Mouse (Mus musculus) hindbrain, embryonic 14.5 days (tissue): ENCODE data around the gene Fam131a. TPM values are rescaled to one million over a fixed set of nuclear protein-coding genes. Genes with fewer than 3 reads are reported as not detected.

Source experiments
- ATAC-seq: fragments of 200-750 bp; cut with Nextera tagmentation; 2 replicates; pipeline ENCODE4 v1.8.0; 2017; ENCODE audit warnings: moderate number of reproducible peaks, mild to moderate bottlenecking, moderate TSS enrichment, moderate library complexity; ENCODE audit not compliant: low FRiP score
- DNase-seq: peaks from one replicate; pipeline ENCODE4 v3.0.0-alpha.2; 2015; ENCODE audit warnings: low spot score
- H3K27ac ChIP-seq: fragments of 300-500 bp; sonication (generic); 2 replicates; pipeline ENCODE4 v1.5.1; 2014; ENCODE audit warnings: mild to moderate bottlenecking, moderate library complexity
- H3K27me3 ChIP-seq: fragments of 300-500 bp; sonication (generic); 2 replicates; pipeline ENCODE4 v1.6.1; 2014; ENCODE audit warnings: mild to moderate bottlenecking, low read length, mixed read lengths; ENCODE audit not compliant: control insufficient read depth, insufficient read depth
- H3K36me3 ChIP-seq: fragments of 300-500 bp; sonication (generic); replicated peaks from 2 replicates; pipeline ENCODE4 v1.6.1; 2014; ENCODE audit not compliant: control insufficient read depth, insufficient read depth
- H3K4me1 ChIP-seq: fragments of 300-500 bp; sonication (generic); replicated peaks from 2 replicates; pipeline ENCODE4 v1.6.1; 2014; ENCODE audit warnings: antibody characterized with exemption, low read length, mixed read lengths; ENCODE audit not compliant: control insufficient read depth, insufficient read depth
- H3K4me2 ChIP-seq: fragments of 300-500 bp; sonication (generic); replicated peaks from 2 replicates; pipeline ENCODE4 v1.6.1; 2014; ENCODE audit warnings: mild to moderate bottlenecking, moderate library complexity
- H3K4me3 ChIP-seq: fragments of 300-500 bp; sonication (generic); replicated peaks from 2 replicates; pipeline ENCODE4 v1.5.1; 2014; ENCODE audit warnings: mild to moderate bottlenecking, low read length
- H3K9ac ChIP-seq: fragments of 300-500 bp; sonication (generic); 2 replicates; pipeline ENCODE4 v1.6.1; 2014
- H3K9me3 ChIP-seq: fragments of 300-500 bp; sonication (generic); 2 replicates; pipeline ENCODE4 v1.6.1; 2016; ENCODE audit warnings: low read length; ENCODE audit not compliant: control insufficient read depth
- WGBS: fragments of 180-500 bp; shearing (Covaris S2); extraction: QIAGEN DNeasy Blood & Tissue Kit; methylation state at CpG from one replicate; pipeline ENCODE4 v1.1.7; 2014; 5-methylcytosine and 5-hydroxymethylcytosine counted together
- polyA plus RNA-seq: library from polyadenylated mRNA; unstranded; fragments of >200 nt; fragmentation: Nextera tagmentation; extraction: Ambion mirVana; gene quantifications from 2 replicates; pipeline ENCODE4 v1.2.1, GENCODE M21; 2014

Fam131a gene
- polyA plus RNA-seq, 1 experiment from 2014 or later = 41.8 TPM

DNA sequence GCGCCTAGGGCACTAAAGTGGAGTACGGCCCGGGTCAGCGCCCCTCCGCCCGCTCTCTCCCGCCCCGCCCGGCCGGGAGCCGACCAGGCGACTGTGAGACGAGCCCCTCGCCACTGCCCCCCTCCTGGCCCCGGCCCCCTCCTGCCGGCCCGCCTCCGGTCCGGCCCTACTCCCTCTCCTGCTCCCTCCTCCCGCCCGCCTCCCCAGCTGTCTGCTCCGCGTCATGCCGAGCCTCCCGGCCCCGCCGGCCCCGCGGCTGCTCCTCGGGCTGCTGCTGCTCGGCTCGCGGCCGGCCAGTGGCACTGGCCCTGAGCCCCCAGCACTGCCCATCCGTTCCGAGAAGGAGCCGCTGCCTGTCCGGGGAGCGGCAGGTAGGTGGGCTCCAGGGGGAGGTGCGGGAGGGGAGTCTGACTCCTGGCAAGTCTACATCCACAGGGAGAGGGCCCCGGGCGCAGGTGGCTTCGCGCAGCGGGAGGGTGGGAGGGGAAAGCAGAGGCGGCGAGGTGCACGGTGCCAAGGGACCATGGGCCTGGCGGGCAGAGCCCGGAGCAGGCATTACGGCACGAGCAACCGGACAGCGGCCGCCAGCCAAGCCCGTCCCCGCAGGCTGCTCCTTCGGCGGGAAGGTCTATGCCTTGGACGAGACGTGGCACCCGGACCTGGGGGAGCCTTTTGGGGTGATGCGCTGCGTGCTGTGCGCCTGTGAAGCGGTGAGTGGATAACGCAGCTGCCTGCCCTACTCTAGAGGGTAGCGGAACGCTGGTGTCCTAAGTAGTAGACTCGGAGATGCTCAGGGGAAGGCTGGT, 40.1 kb downstream of the Fam131a start, which contains the start of gene Chrd:
TSS of gene Chrd (plus strand) at position 203 of the 806 bp plus-strand sequence.
- Histone ChIP-seq H3K27me3 (peaks cover 10% of the 10 kb centered on the region), H3K4me1 (peaks cover 16% of the 10 kb centered on the region), H3K36me3 (0 out of 2 replicates have a peak, but pooled peaks cover 13% of the 10 kb centered on the region), H3K9me3 (no peaks in the 10 kb centered on the region), H3K27ac (peak within 1 kb of the TSS; percentile 83), H3K4me2 (peak within 1 kb of the TSS; percentile 87), H3K4me3 (peak within 1 kb of the TSS; percentile 81), H3K9ac (peak within 1 kb of the TSS; percentile 89)
- DNase-seq (peak; percentile 54), ATAC-seq (peak; percentile 81)
- WGBS = under 1% methylated on average over 61 of the region's 70 CpGs

DNA sequence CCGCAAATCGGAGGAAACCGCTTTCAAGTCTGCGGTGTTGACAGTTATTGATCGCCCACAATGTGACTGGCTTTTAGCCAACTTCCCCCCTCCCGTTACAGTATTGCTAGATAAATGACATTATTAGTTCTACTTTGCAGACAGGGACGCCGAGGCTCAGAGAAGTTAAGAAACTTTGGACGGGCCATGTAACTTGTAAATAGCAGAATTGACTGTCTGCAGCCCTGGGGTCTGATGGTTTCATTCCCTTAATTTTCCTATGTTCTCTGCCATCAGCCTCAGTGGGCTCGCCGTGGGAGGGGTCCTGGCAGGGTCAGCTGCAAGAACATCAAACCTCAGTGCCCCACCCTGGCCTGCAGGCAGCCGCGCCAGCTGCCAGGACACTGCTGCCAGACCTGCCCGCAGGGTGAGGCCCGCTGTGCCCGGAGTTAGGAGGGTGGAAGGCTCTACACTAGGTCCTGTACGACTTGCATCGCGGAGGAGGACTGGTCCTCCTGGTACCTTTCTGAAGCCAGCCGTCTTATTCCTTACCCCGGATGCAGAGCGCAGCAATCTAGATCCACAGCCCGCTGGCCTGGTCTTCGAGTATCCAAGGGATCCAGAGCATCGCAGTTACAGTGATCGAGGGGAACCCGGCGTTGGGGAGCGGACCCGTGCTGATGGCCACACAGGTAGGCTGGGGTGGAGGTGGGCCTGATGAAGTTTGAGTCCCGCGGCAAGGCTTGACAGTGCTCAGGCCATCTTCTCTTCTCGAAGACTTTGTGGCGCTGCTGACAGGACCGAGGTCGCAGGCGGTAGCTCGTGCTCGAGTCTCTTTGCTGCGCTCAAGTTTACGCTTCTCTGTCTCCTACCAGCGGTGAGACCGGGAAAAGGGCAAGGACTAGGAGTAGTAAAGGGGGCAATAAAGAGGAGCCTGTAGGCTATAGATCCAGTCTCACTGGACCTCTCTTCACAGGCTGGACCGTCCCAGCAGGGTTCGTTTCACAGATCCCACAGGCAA, 41.0 kb downstream of the Fam131a start, which contains the start of gene Thpo:
TSS of gene Thpo (minus strand) at position 781 of the 1,000 bp plus-strand sequence.
- peak; percentile 59 for DNase-seq
- H3K27me3 ChIP-seq = peaks cover 10% of the 10 kb centered on the region
- peak within 1 kb of the TSS; percentile 87 for H3K4me2 ChIP-seq
- WGBS = 3% methylated on average over 45 of the region's 45 CpGs
- 0 out of 2 replicates have a peak, but pooled peaks cover 13% of the 10 kb centered on the region for H3K36me3 ChIP-seq
- H3K9me3 ChIP-seq = no peaks in the 10 kb centered on the region
- H3K4me3 ChIP-seq = peak within 1 kb of the TSS; percentile 81
- H3K4me1 ChIP-seq = peaks cover 16% of the 10 kb centered on the region
- no peak for ATAC-seq
- H3K27ac ChIP-seq = peak within 1 kb of the TSS; percentile 83
- peak within 1 kb of the TSS; percentile 89 for H3K9ac ChIP-seq

DNA sequence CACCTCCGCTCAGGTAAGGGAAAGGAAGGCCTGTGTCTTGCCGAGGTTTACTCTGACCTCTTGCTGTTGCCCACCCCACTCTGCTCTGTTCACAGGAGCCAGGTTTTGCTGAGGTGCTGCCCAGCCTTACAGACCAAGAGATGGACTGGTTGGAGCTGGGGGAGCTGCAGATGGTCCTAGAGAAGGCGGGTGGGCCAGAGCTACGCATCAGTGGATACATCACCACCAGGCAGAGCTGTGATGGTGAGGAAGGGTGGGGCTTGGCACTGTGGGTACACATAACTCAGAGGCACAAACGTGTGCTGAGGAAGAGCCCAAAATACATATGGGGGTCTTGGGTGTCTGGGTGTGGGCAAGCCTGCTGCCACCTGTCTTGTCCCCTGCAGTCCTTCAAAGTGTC, 42.6 kb downstream of the Fam131a start:
- ATAC-seq (no peak), DNase-seq (no peak)
- no peak overlapping the region for H3K4me2 ChIP-seq
- H3K4me3 ChIP-seq = no peak overlapping the region
- H3K9ac ChIP-seq = no peak overlapping the region
- 0 out of 2 replicates have a peak, but pooled peaks cover 13% of the 10 kb centered on the region for H3K36me3 ChIP-seq
- peaks cover 16% of the 10 kb centered on the region for H3K4me1 ChIP-seq
- no peak overlapping the region for H3K27ac ChIP-seq
- H3K27me3 ChIP-seq = peaks cover 10% of the 10 kb centered on the region
- H3K9me3 ChIP-seq = no peaks in the 10 kb centered on the region
- WGBS = 83% methylated on average over 5 of the region's 5 CpGs

DNA sequence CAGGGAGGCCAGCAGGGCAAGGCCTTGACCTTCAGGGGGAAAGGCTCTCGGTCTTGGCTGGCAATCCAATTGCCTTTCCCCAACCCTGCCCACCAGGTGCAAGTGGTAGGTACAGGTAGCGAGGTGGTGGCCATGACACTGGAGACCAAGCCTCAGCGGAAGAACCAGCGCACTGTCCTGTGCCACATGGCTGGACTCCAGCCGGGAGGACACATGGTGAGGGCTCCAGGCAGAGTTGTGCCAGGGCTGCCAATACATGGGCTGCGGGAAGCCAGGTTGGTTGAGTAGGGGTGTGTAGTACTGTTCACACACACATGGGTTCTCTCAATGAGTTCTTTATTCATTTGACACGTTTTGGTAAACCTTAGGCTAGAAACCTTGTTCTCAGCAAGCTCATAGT, 43.1 kb downstream of the Fam131a start:
- no peak overlapping the region for H3K4me2 ChIP-seq
- peaks cover 16% of the 10 kb centered on the region for H3K4me1 ChIP-seq
- H3K4me3 ChIP-seq = no peak overlapping the region
- H3K27me3 ChIP-seq = peaks cover 10% of the 10 kb centered on the region
- H3K36me3 ChIP-seq = 0 out of 2 replicates have a peak, but pooled peaks cover 17% of the 10 kb centered on the region
- no peak for DNase-seq
- H3K9ac ChIP-seq = no peak overlapping the region
- no peaks in the 10 kb centered on the region for H3K9me3 ChIP-seq
- 92% methylated on average over 7 of the region's 7 CpGs for WGBS
- H3K27ac ChIP-seq = no peak overlapping the region
- no peak for ATAC-seq

DNA sequence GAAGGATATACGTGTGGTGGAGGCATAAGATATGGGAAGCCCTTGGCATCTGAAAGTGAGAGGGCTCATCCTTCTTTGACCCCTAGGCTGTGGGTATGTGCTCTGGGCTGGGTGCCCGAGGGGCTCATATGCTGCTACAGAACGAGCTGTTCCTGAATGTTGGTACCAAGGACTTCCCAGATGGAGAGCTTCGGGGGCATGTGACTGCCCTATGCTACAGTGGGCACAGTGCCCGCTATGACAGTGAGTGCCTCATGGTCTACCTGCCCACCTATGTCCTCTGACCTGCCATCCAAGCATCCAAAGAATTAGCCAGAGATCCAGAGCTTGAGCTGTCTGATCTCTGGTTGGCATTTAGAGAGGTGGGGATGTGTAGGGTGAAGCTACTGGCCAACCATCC, 43.8 kb downstream of the Fam131a start:
- Histone ChIP-seq H3K4me3 (no peak overlapping the region), H3K9me3 (no peaks in the 10 kb centered on the region), H3K27ac (no peak overlapping the region), H3K4me1 (peaks cover 16% of the 10 kb centered on the region), H3K4me2 (no peak overlapping the region), H3K9ac (no peak overlapping the region), H3K36me3 (0 out of 2 replicates have a peak, but pooled peaks cover 19% of the 10 kb centered on the region), H3K27me3 (peaks cover 10% of the 10 kb centered on the region)
- ATAC-seq (no peak), DNase-seq (no peak)
- 92% methylated on average over 5 of the region's 5 CpGs for WGBS

DNA sequence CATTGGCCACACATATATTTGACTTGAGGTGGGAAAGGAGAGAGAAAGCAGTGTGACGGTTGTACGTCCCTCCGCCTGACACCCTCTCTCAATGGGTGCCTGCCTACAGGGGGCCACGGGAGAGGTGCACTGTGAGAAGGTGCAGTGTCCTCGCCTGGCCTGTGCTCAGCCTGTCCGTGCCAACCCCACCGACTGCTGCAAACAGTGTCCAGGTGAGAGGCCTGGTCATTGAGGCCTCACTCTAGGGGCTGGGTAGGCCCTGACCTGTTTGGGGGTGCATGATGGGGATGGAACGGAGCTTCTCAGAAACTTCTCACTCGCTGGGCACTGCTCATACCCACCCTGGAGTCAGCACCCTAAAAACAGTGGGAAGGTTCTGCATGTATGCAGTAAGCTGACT, 46.8 kb downstream of the Fam131a start:
- H3K4me3 ChIP-seq = no peak overlapping the region
- H3K9ac ChIP-seq = no peak overlapping the region
- WGBS = 95% methylated on average over 9 of the region's 9 CpGs
- H3K27ac ChIP-seq = no peak overlapping the region
- no peak overlapping the region for H3K4me2 ChIP-seq
- no peak for ATAC-seq
- no peaks in the 10 kb centered on the region for H3K9me3 ChIP-seq
- DNase-seq = no peak
- H3K36me3 ChIP-seq = 0 out of 2 replicates have a peak, but pooled peaks cover 19% of the 10 kb centered on the region
- no peaks in the 10 kb centered on the region for H3K4me1 ChIP-seq
- peaks cover 6% of the 10 kb centered on the region for H3K27me3 ChIP-seq

DNA sequence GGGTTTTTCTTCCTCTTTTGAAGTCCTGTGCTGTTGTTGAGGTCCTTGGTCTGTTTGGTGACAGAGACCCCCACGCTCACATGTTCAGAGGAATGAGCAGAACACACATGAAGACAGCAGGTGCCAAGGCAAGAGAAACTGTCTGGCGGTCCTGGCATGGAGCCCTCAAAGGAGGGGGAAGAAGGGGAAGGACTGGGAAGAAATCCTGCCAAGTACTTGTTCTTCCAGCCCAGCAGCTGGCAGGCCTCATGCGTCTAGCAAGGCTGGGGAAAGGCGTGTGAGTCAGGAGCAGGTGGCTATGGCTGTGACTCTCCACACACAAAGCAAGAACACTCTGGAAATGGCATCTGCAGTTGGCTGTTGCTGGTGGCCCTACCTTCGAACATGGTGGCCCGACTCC, 53.6 kb downstream of the Fam131a start:
- Histone ChIP-seq H3K27ac (no peak overlapping the region), H3K4me1 (no peaks in the 10 kb centered on the region), H3K36me3 (no peaks in the 10 kb centered on the region), H3K4me3 (no peak overlapping the region), H3K27me3 (no peaks in the 10 kb centered on the region), H3K4me2 (no peak overlapping the region), H3K9me3 (no peaks in the 10 kb centered on the region), H3K9ac (no peak overlapping the region)
- ATAC-seq (no peak; the same call in 1 of the 2 replicates), DNase-seq (peak; percentile 45)
- WGBS = 72% methylated on average over 6 of the region's 6 CpGs

DNA sequence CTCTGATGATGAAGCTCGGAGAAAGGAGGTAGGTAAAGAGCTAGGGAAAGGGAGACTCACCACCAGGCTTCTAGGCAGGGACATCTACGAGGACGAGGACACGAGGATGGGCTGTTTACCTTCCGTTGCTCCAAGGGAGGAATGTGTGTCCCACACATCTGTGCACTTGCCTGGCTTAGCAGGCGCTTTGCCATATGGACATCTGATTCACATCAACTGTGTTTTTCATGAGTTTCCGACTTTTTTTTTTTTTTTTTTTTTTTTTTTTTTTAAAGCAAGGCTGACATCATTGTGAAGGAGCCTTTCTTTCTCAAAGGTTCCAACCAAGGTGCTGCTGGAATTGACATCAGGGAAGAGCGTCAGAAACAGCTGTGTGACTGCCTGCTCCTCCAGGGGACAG, 57.5 kb downstream of the Fam131a start:
- no peak for DNase-seq
- H3K36me3 ChIP-seq = no peaks in the 10 kb centered on the region
- WGBS = 71% methylated on average over 8 of the region's 8 CpGs
- H3K4me3 ChIP-seq = no peak overlapping the region
- H3K9me3 ChIP-seq = no peaks in the 10 kb centered on the region
- H3K9ac ChIP-seq = no peak overlapping the region
- H3K27ac ChIP-seq = no peak overlapping the region
- no peak for ATAC-seq
- no peaks in the 10 kb centered on the region for H3K4me1 ChIP-seq
- H3K27me3 ChIP-seq = no peaks in the 10 kb centered on the region
- H3K4me2 ChIP-seq = no peak overlapping the region
